Mouse (Mus musculus) hindbrain, embryonic 12.5 days (tissue): ENCODE results near the gene Sema4d. TPM values are rescaled to one million over a fixed set of nuclear protein-coding genes. Genes with fewer than 3 reads are reported as not detected.
"Not testable (repeated sequence)": the region's sequence is repeated elsewhere in the genome, so short reads cannot be mapped to it uniquely, and the experiment has no call there.

Experiments
- ATAC-seq: fragments of 200-750 bp; cut with Nextera tagmentation; 2 replicates; pipeline ENCODE4 v1.8.0; 2017; ENCODE audit warnings: moderate TSS enrichment; ENCODE audit not compliant: low FRiP score
- H3K27ac ChIP-seq: fragments of 300-500 bp; sonication (generic); 2 replicates; pipeline ENCODE4 v1.5.1; 2016; ENCODE audit warnings: mild to moderate bottlenecking
- H3K27me3 ChIP-seq: fragments of 300-500 bp; sonication (generic); 2 replicates; pipeline ENCODE4 v1.6.1; 2016; ENCODE audit warnings: mild to moderate bottlenecking
- H3K36me3 ChIP-seq: fragments of 300-500 bp; sonication (generic); 2 replicates; pipeline ENCODE4 v1.6.1; 2016; ENCODE audit warnings: mild to moderate bottlenecking
- H3K4me1 ChIP-seq: fragments of 300-500 bp; sonication (generic); 2 replicates; pipeline ENCODE4 v1.6.1; 2016
- H3K4me2 ChIP-seq: fragments of 300-500 bp; sonication (generic); replicated peaks from 2 replicates; pipeline ENCODE4 v1.6.1; 2016; ENCODE audit warnings: mild to moderate bottlenecking
- H3K4me3 ChIP-seq: fragments of 300-500 bp; sonication (generic); 2 replicates; pipeline ENCODE4 v1.5.1; 2016; ENCODE audit warnings: mild to moderate bottlenecking
- H3K9ac ChIP-seq: fragments of 300-500 bp; sonication (generic); 2 replicates; pipeline ENCODE4 v1.6.1; 2016; ENCODE audit warnings: mild to moderate bottlenecking, moderate library complexity
- H3K9me3 ChIP-seq: fragments of 300-500 bp; sonication (generic); replicated peaks from 2 replicates; pipeline ENCODE4 v1.6.1; 2016; ENCODE audit warnings: mild to moderate bottlenecking
- WGBS: fragments of 180-500 bp; shearing (Covaris S2); methylation state at CpG from one replicate; pipeline ENCODE4 v1.1.7; 2016; 5-methylcytosine and 5-hydroxymethylcytosine counted together
- polyA plus RNA-seq: library from polyadenylated mRNA; unstranded; fragments of >200 nt; fragmentation: Nextera tagmentation; extraction: Ambion mirVana; gene quantifications from 2 replicates; pipeline ENCODE4 v1.2.1, GENCODE M21; 2016

Gene Sema4d
- polyA plus RNA-seq, 1 experiment from 2014 or later: 7.7 TPM

- H3K9ac ChIP-seq: no peak overlapping the region
- no peak for ATAC-seq
- H3K27me3 ChIP-seq: no peaks in the 10 kb centered on the region
- 0 out of 2 replicates have a peak, but pooled peaks cover 5% of the 10 kb centered on the region for H3K36me3 ChIP-seq
- no peaks in the 10 kb centered on the region for H3K9me3 ChIP-seq
- WGBS: 81% methylated on average over 6 of the region's 6 CpGs
- no peak overlapping the region for H3K27ac ChIP-seq
- no peak overlapping the region for H3K4me2 ChIP-seq
- no peaks in the 10 kb centered on the region for H3K4me1 ChIP-seq
- H3K4me3 ChIP-seq: no peak overlapping the region
Observed at GRCm38 (mm10) chr13:51697455-51697854, 96.1 kb downstream of the Sema4d start.

GRCm38 (mm10) chr13:51696481-51696880 lies 97.1 kb downstream of the Sema4d start:
- Histone ChIP-seq H3K4me1 (no peaks in the 10 kb centered on the region), H3K36me3 (peaks cover 4% of the 10 kb centered on the region; the same call in 1 of the 2 replicates), H3K4me2 (no peak overlapping the region), H3K9ac (no peak overlapping the region), H3K9me3 (no peaks in the 10 kb centered on the region), H3K27ac (no peak overlapping the region), H3K27me3 (no peaks in the 10 kb centered on the region), H3K4me3 (no peak overlapping the region)
- no peak for ATAC-seq

GRCm38 (mm10) chr13:51688688-51689087 lies 104.9 kb downstream of the Sema4d start:
- no peak overlapping the region for H3K4me2 ChIP-seq
- no peak overlapping the region for H3K27ac ChIP-seq
- peaks cover 59% of the 10 kb centered on the region for H3K36me3 ChIP-seq
- H3K27me3 ChIP-seq: no peaks in the 10 kb centered on the region
- 57% methylated on average over 3 of the region's 3 CpGs for WGBS
- no peak overlapping the region for H3K9ac ChIP-seq
- no peak overlapping the region for H3K4me3 ChIP-seq
- H3K4me1 ChIP-seq: no peaks in the 10 kb centered on the region
- no peaks in the 10 kb centered on the region for H3K9me3 ChIP-seq
- ATAC-seq: no peak

GRCm38 (mm10) chr13:51686966-51687365 lies 106.6 kb downstream of the Sema4d start:
- Histone ChIP-seq H3K27me3 (no peaks in the 10 kb centered on the region), H3K36me3 (peaks cover 76% of the 10 kb centered on the region), H3K4me3 (no peak overlapping the region), H3K9ac (no peak overlapping the region), H3K9me3 (no peaks in the 10 kb centered on the region), H3K4me1 (no peaks in the 10 kb centered on the region), H3K4me2 (no peak overlapping the region), H3K27ac (no peak overlapping the region)
- ATAC-seq: no peak
- 93% methylated on average over 5 of the region's 5 CpGs for WGBS

- peaks cover 88% of the 10 kb centered on the region for H3K36me3 ChIP-seq
- no peak overlapping the region for H3K9ac ChIP-seq
- H3K9me3 ChIP-seq: no peaks in the 10 kb centered on the region
- H3K27ac ChIP-seq: no peak overlapping the region
- no peak overlapping the region for H3K4me3 ChIP-seq
- no peaks in the 10 kb centered on the region for H3K4me1 ChIP-seq
- ATAC-seq: no peak
- H3K4me2 ChIP-seq: no peak overlapping the region
- WGBS: 96% methylated on average over 7 of the region's 7 CpGs
- no peaks in the 10 kb centered on the region for H3K27me3 ChIP-seq
Observed at GRCm38 (mm10) chr13:51685290-51685966, 108.1 kb downstream of the Sema4d start.

DNA sequence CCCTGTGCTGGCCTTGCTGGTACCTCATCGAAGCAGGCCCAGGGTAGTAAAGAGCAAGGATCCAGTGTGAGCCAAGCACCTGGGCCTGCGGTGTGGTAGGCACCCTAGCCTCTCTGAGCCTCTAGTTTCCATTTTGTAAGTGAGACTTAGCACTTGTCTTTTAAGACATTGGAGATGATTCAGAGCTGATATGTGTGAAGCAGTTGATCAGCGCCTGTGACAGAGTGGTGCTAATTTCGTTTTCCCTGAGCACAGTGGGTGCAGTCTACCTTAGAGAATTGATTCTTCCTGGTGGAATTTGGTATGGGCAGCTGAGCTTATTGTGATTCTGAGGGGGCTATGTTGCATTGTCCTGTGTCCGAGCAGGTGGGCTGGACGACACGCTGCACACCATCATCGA lies 111.9 kb downstream of the Sema4d start:
- Histone ChIP-seq H3K4me1 (no peaks in the 10 kb centered on the region), H3K4me2 (no peak overlapping the region), H3K9ac (no peak overlapping the region), H3K4me3 (no peak overlapping the region), H3K36me3 (peaks cover 98% of the 10 kb centered on the region), H3K27me3 (no peaks in the 10 kb centered on the region), H3K27ac (no peak overlapping the region), H3K9me3 (no peaks in the 10 kb centered on the region)
- no peak for ATAC-seq
- WGBS: 94% methylated on average over 8 of the region's 8 CpGs

DNA sequence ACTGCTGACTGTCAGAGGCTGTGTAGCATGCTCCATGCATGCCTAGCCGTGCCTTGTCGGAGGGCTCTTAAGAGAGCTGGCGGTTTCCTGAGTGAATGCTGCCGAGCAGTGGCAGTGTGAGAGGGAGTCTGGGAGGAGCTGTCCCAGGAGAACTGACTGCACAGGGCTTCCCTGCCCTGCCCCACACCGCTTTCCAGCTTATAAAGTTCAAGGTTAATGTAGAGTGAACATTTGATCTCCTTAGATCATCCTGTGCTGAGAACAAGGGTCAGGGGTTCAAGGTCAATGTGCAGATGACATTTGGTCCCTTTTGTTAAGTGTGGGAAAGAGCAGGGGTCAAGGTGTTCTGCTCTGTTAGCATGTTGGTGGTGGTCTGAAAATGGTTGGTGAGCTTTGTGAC lies 112.5 kb downstream of the Sema4d start:
- WGBS: 86% methylated on average over 5 of the region's 5 CpGs
- Histone ChIP-seq H3K4me3 (no peak overlapping the region), H3K4me1 (no peaks in the 10 kb centered on the region), H3K27me3 (no peaks in the 10 kb centered on the region), H3K9ac (no peak overlapping the region), H3K36me3 (peaks cover 98% of the 10 kb centered on the region), H3K9me3 (no peaks in the 10 kb centered on the region), H3K4me2 (no peak overlapping the region), H3K27ac (no peak overlapping the region)
- ATAC-seq: no peak

DNA sequence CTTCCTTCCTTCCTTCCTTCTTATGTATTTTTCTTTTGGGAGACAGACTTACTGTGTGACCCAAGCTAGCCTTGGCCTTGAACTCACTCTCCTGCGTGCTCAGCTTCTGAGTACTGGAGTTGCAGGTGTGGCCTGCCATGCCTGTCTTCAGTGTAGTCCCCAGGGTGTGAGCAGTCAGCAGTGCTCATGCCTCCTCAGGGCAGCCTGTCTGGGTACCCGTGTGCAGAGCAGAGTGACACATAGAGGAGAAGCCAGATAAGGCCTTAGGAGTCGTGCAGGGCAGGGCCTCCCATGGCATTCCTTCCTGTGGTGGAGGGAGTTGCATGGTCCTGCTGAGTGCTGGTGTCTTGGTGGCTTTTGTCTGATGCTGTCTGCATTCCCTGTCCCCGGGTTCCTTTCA lies 114.2 kb downstream of the Sema4d start:
- Histone ChIP-seq H3K4me3 (no peak overlapping the region), H3K27me3 (no peaks in the 10 kb centered on the region), H3K9ac (no peak overlapping the region), H3K27ac (no peak overlapping the region), H3K9me3 (no peaks in the 10 kb centered on the region), H3K36me3 (peaks cover 98% of the 10 kb centered on the region), H3K4me1 (no peaks in the 10 kb centered on the region), H3K4me2 (no peak overlapping the region)
- ATAC-seq: no peak
- WGBS: 96% methylated on average over 4 of the region's 4 CpGs

DNA sequence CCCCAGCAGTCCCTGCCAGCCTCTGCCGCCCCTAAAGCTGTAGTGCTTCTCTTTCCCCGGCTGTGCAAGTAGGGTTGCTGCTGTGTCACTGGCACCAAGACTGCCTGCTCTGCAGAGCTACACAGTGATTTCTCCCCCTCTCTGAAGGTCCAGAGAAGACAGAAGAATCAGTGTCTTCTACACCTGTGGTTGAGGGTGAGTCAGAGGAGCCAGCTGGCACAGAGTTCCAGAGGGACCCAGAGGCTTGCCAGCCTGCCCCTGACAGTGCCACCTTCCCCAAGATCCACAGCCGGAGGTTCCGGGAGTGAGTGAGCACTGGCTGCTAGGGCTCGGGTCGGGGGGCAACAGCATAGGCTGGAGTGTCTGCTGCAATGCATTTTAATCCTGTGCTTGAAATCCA lies 114.9 kb downstream of the Sema4d start:
- Histone ChIP-seq H3K4me1 (no peaks in the 10 kb centered on the region), H3K9ac (no peak overlapping the region), H3K27me3 (no peaks in the 10 kb centered on the region), H3K9me3 (no peaks in the 10 kb centered on the region), H3K4me3 (no peak overlapping the region), H3K4me2 (no peak overlapping the region), H3K36me3 (peaks cover 99% of the 10 kb centered on the region), H3K27ac (no peak overlapping the region)
- 92% methylated on average over 6 of the region's 6 CpGs for WGBS
- no peak for ATAC-seq

DNA sequence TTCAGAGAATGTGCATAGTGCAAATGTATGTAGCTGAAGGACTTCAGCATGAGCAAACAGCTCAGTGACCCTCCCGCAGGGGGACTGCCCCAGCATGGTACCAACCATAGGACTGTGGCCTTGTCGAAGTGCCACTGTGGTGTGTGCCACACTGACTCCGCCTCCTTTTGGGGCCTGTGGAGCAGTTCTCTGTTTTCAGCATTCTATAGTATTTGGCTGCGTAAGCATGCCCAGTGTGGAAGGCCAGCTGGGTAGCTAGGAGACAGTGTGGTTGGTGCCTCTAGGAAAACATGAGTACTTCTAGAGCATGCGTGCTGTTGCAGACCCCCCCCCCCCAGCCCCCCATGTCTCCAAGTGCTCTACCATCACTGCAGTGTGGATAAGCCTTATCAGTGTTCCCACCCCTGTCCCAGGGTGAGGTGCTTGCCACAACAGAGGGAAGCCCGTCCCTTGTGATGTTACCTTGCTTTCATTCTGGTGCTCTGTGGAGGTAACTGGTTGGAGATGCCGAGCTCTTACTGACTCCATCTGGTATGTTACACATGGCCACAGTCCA lies 115.8 kb downstream of the Sema4d start:
- H3K4me1 ChIP-seq: no peaks in the 10 kb centered on the region
- no peak overlapping the region for H3K4me3 ChIP-seq
- WGBS: 94% methylated on average over 7 of the region's 7 CpGs
- no peak overlapping the region for H3K27ac ChIP-seq
- no peak overlapping the region for H3K9ac ChIP-seq
- no peak for ATAC-seq
- no peaks in the 10 kb centered on the region for H3K9me3 ChIP-seq
- no peaks in the 10 kb centered on the region for H3K27me3 ChIP-seq
- H3K36me3 ChIP-seq: peaks cover 97% of the 10 kb centered on the region
- no peak overlapping the region for H3K4me2 ChIP-seq

DNA sequence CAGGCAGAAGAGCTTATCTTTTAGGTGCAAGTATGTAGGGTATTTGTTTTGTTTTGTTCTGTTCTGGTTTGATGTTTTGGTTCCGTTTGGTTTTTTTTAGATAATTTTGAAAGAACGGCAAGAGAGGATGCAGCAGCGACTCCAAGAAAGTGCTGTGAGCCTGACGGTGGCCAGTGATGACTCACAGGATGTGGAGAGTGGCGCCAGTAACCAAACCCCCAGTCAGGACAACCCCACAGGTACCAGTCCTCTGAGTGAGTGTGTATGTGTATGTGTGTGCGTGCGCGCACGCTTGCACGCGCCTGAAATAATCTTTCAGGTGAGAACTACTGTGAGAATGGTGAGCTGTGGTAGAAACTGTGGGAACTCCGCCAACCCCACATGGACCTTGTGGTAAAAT lies 116.5 kb downstream of the Sema4d start:
- H3K36me3 ChIP-seq: peaks cover 91% of the 10 kb centered on the region
- H3K9ac ChIP-seq: no peak overlapping the region
- no peaks in the 10 kb centered on the region for H3K9me3 ChIP-seq
- no peak for ATAC-seq
- no peak overlapping the region for H3K4me2 ChIP-seq
- H3K27me3 ChIP-seq: no peaks in the 10 kb centered on the region
- H3K27ac ChIP-seq: no peak overlapping the region
- no peaks in the 10 kb centered on the region for H3K4me1 ChIP-seq
- 97% methylated on average over 12 of the region's 12 CpGs for whole genome bisulfite sequencing
- no peak overlapping the region for H3K4me3 ChIP-seq

GRCm38 (mm10) chr13:51676641-51677040 lies 116.9 kb downstream of the Sema4d start:
- Histone ChIP-seq H3K9ac (no peak overlapping the region), H3K36me3 (peaks cover 89% of the 10 kb centered on the region), H3K27me3 (no peaks in the 10 kb centered on the region), H3K27ac (no peak overlapping the region), H3K4me3 (no peak overlapping the region), H3K4me1 (no peaks in the 10 kb centered on the region), H3K4me2 (no peak overlapping the region), H3K9me3 (no peaks in the 10 kb centered on the region)
- ATAC-seq: no peak
- 74% methylated on average over 4 of the region's 4 CpGs for WGBS

- not testable (repeated sequence) for ATAC-seq, H3K4me1 ChIP-seq, H3K27ac ChIP-seq, H3K4me3 ChIP-seq, H3K4me2 ChIP-seq, H3K9ac ChIP-seq, H3K27me3 ChIP-seq, H3K9me3 ChIP-seq
- 95% methylated on average over 12 of the region's 12 CpGs for WGBS
- H3K36me3 ChIP-seq: peaks cover 81% of the 10 kb centered on the region
Observed at GRCm38 (mm10) chr13:51668195-51668594, 125.4 kb downstream of the Sema4d start.
